Mouse (Mus musculus): Measurements from ENCODE around the gene Polr3c.

- TF ChIP-seq CTCF (IDR thresholded peaks at IDR 0.05; ENCODE audit: borderline replicate concordance, control insufficient read depth, extremely low read depth, insufficient read depth, low read length, poor library complexity) (no peak), POLR2A (IDR thresholded peaks at IDR 0.05; ENCODE audit: control insufficient read depth, extremely low read depth, insufficient read depth, low read length, poor library complexity) (no peak)
These were observed 45.5 kb upstream of the Polr3c start for GRCm38 (mm10) chr3:96772949-96773348.
